Comparison of ENCODE assay signal across 14 mouse cellular contexts in genomic region chr16:34050090-34050489, GRCm38 (mm10).
DNase-seq lines count a peak whose midpoint lies in the region; ATAC-seq lines count a peak whose summit lies in the region.
"Had no signal": no experiment of that assay in that cellular context is flagged by ENCODE, and none has a peak within 500 bp of the region (broad histone marks: within the 10 kb centered on the region; RNA-seq: fewer than 3 reads in every experiment).

No protein-coding gene starts in this region.

- ATAC-seq in hindbrain, embryonic 11.5 days (ENCODE audit: low FRiP score) = no peak
- ATAC-seq in erythroid progenitor cell, adult 5-6 weeks (replicated peaks; ENCODE audit: low FRiP score, poor library complexity, severe bottlenecking) = peak; percentile 93
- peak; percentile 97 for ATAC-seq in megakaryocyte progenitor cell, adult 5-6 weeks (replicated peaks; ENCODE audit: poor library complexity)

- H3K27me3 ChIP-seq in hindbrain, embryonic 10.5 days (ENCODE audit: insufficient read depth, poor library complexity, severe bottlenecking) = no peaks in the 10 kb centered on the region
- H3K27me3 ChIP-seq in hindbrain, embryonic 11.5 days (ENCODE audit: control insufficient read depth, insufficient read depth, low read length) = no peaks in the 10 kb centered on the region
- H3K27me3 ChIP-seq: embryonic facial prominence, embryonic 15.5 days had no signal

- peak overlapping the region; percentile 67 for H3K27ac ChIP-seq in hindbrain, embryonic 10.5 days
- no peak overlapping the region for H3K27ac ChIP-seq in hindbrain, embryonic 11.5 days (ENCODE audit: low read depth, low read length)
- H3K27ac ChIP-seq: embryonic facial prominence, embryonic 15.5 days had no signal

- H3K4me1 ChIP-seq in hindbrain, embryonic 10.5 days (replicated peaks) = peaks cover 12% of the 10 kb centered on the region
- no peaks in the 10 kb centered on the region for H3K4me1 ChIP-seq in hindbrain, embryonic 11.5 days (replicated peaks; ENCODE audit: control insufficient read depth, insufficient read depth, low read length)
- H3K4me1 ChIP-seq: embryonic facial prominence, embryonic 15.5 days had no signal

- 90% methylated on average over 7 of the region's 7 CpGs for WGBS in hindbrain, embryonic 10.5 days
- 85% methylated on average over 7 of the region's 7 CpGs for WGBS in hindbrain, embryonic 11.5 days

- H3K9ac ChIP-seq in hindbrain, embryonic 11.5 days (ENCODE audit: low read depth, low read length) = no peak overlapping the region
- H3K9ac ChIP-seq: embryonic facial prominence, embryonic 15.5 days had no signal

- no peak for DNase-seq in hindbrain, embryonic 10.5 days (ENCODE audit: low spot score)
- DNase-seq in hindbrain, embryonic 11.5 days (ENCODE audit: low spot score) = no peak
- peak; percentile 61 for DNase-seq in c-Kit-positive CD71-positive TER-119-negative erythroid progenitor cells, embryonic 14.5 days (ENCODE audit: low read depth)
- no peak for DNase-seq in neural tube, embryonic 10.5 days (ENCODE audit: extremely low spot score, low spot score)
- DNase-seq in T-cell, adult 2 months (ENCODE audit: low spot score) = no peak
- DNase-seq: adrenal gland, adult 2 months; cerebellum, postnatal 36 days; heart, adult 11 months; layer of hippocampus, adult 9-11 months; left cerebral cortex, postnatal 4 days; lung, postnatal 14 days had no signal

- H3K36me3 ChIP-seq in hindbrain, embryonic 10.5 days = peaks cover 39% of the 10 kb centered on the region
- no peaks in the 10 kb centered on the region for H3K36me3 ChIP-seq in hindbrain, embryonic 11.5 days (ENCODE audit: control insufficient read depth, insufficient read depth, low read length)

- H3K4me2 ChIP-seq in hindbrain, embryonic 11.5 days (replicated peaks; ENCODE audit: low read depth, low read length) = no peak overlapping the region
- H3K4me2 ChIP-seq: embryonic facial prominence, embryonic 15.5 days had no signal

- H3K4me3 ChIP-seq in hindbrain, embryonic 10.5 days = no peak overlapping the region
- no peak overlapping the region for H3K4me3 ChIP-seq in hindbrain, embryonic 11.5 days (ENCODE audit: low read depth, low read length)
- H3K4me3 ChIP-seq: embryonic facial prominence, embryonic 15.5 days had no signal

- H3K9me3 ChIP-seq in hindbrain, embryonic 10.5 days = no peaks in the 10 kb centered on the region
- H3K9me3 ChIP-seq in hindbrain, embryonic 11.5 days (ENCODE audit: control insufficient read depth, low read length) = no peaks in the 10 kb centered on the region
- H3K9me3 ChIP-seq: embryonic facial prominence, embryonic 15.5 days had no signal
